Mouse (Mus musculus): ENCODE measurements around the gene Rtkn. TPM values are rescaled to one million over a fixed set of nuclear protein-coding genes. Genes with fewer than 3 reads are reported as not detected.
"Not testable (repeated sequence)": the region's sequence is repeated elsewhere in the genome, so short reads cannot be mapped to it uniquely, and the experiment has no call there.

Rtkn gene
- total and polyA plus RNA-seq, 3 experiments, result 5.4 to 8.3 TPM; not detected in 1

GRCm38 (mm10) chr6:83156259-83156684 lies 21.0 kb downstream of the Rtkn start, which contains the start of the genes Wdr54 and 1700003E16Rik (continued):
- TF ChIP-seq RAD21 (IDR thresholded peaks at IDR 0.05; ENCODE audit: low read depth, low read length), result no peak

GRCm38 (mm10) chr6:83159456-83159855 lies 24.2 kb downstream of the Rtkn start:
- not testable (repeated sequence) for H3K4me1 ChIP-seq (ENCODE audit: control insufficient read depth in 1 of 2, insufficient read depth in 2 of 2, low read length in 2 of 2); H3K27ac ChIP-seq (ENCODE audit: control insufficient read depth, low read depth, low read length); H3K79me2 ChIP-seq (ENCODE audit: control insufficient read depth, insufficient read depth, low read length, poor library complexity); H3K27me3 ChIP-seq (ENCODE audit: control insufficient read depth in 1 of 2, insufficient read depth in 2 of 2, low read length in 2 of 2); H3K9me3 ChIP-seq (replicated peaks; ENCODE audit: insufficient read depth, low read length); H3K9ac ChIP-seq (ENCODE audit: control insufficient read depth, low read depth, low read length, poor library complexity, severe bottlenecking); H3K36me3 ChIP-seq (ENCODE audit: control insufficient read depth in 1 of 2, insufficient read depth in 2 of 2, low read length in 2 of 2); H3K4me3 ChIP-seq (ENCODE audit: control insufficient read depth in 1 of 2, insufficient read depth in 1 of 2, low read depth in 2 of 2, low read length in 2 of 2)
- peak; percentile 80 for DNase-seq (ENCODE audit: low read depth, low spot score)
- TF ChIP-seq RAD21 (IDR thresholded peaks at IDR 0.05; ENCODE audit: low read depth, low read length) (peak; percentile 65), ZC3H11A (IDR thresholded peaks at IDR 0.05; ENCODE audit: low read depth, low read length) (peak; percentile 67), ZNF384 (IDR thresholded peaks at IDR 0.05; ENCODE audit: low read depth, low read length) (peak; percentile 12; the same call in 1 of the 2 replicates), SMC3 (IDR thresholded peaks at IDR 0.05; ENCODE audit: low read depth, low read length) (peak; percentile 79), CTCF (IDR thresholded peaks at IDR 0.05 in 2 of 3, conservative IDR thresholded peaks at IDR 0.05 in 1 of 3; ENCODE audit: control insufficient read depth in 1 of 3, insufficient read depth in 1 of 3, low read depth in 2 of 3, low read length in 3 of 3, poor library complexity in 1 of 3, severe bottlenecking in 1 of 3) (peak; percentile 26 to 68 (median 31); a peak in 4 of 6 replicates), JUND (IDR thresholded peaks at IDR 0.05; ENCODE audit: low read depth, low read length) (peak; percentile 96), SIN3A (IDR thresholded peaks at IDR 0.05; ENCODE audit: low read length) (peak; percentile 42; the same call in 1 of the 2 replicates)

GRCm38 (mm10) chr6:83161442-83161841 lies 26.2 kb downstream of the Rtkn start:
- no peak overlapping the region for H3K27ac ChIP-seq (ENCODE audit: control insufficient read depth, low read depth, low read length)
- H3K4me1 ChIP-seq (ENCODE audit: control insufficient read depth in 1 of 2, insufficient read depth in 2 of 2, low read length in 2 of 2), result peaks cover 2 to 6% of the 10 kb centered on the region in 2 experiments; a peak in 3 of 4 replicates
- no peaks in the 10 kb centered on the region for H3K27me3 ChIP-seq (ENCODE audit: control insufficient read depth in 1 of 2, insufficient read depth in 2 of 2, low read length in 2 of 2)
- peaks cover 0 to 4% of the 10 kb centered on the region in 2 experiments; a peak in 2 of 4 replicates for H3K36me3 ChIP-seq (ENCODE audit: control insufficient read depth in 1 of 2, insufficient read depth in 2 of 2, low read length in 2 of 2)
- H3K79me2 ChIP-seq (ENCODE audit: control insufficient read depth, insufficient read depth, low read length, poor library complexity), result peaks cover 8% of the 10 kb centered on the region
- DNase-seq (ENCODE audit: low read depth, low spot score), result no peak
- no peak overlapping the region for H3K4me3 ChIP-seq (ENCODE audit: control insufficient read depth in 1 of 2, insufficient read depth in 1 of 2, low read depth in 2 of 2, low read length in 2 of 2)
- no peaks in the 10 kb centered on the region for H3K9me3 ChIP-seq (replicated peaks; ENCODE audit: insufficient read depth, low read length)
- no peak overlapping the region for H3K9ac ChIP-seq (ENCODE audit: control insufficient read depth, low read depth, low read length, poor library complexity, severe bottlenecking)
- TF ChIP-seq ZNF384 (IDR thresholded peaks at IDR 0.05; ENCODE audit: low read depth, low read length) (no peak), POLR2AphosphoS5 (IDR thresholded peaks at IDR 0.05; ENCODE audit: borderline replicate concordance, low read depth, low read length) (no peak), USF1 (IDR thresholded peaks at IDR 0.05; ENCODE audit: low read depth, low read length) (no peak), BHLHE40 (IDR thresholded peaks at IDR 0.05; ENCODE audit: borderline replicate concordance, low read depth, low read length) (no peak), MAFK (IDR thresholded peaks at IDR 0.05; ENCODE audit: borderline replicate concordance, low read depth, low read length) (no peak), GATA1 (IDR thresholded peaks at IDR 0.05; ENCODE audit: low read depth, low read length) (no peak), USF2 (IDR thresholded peaks at IDR 0.05; ENCODE audit: borderline replicate concordance in 1 of 2, insufficient read depth in 1 of 2, low read depth in 1 of 2, low read length in 2 of 2) (no peak)

Data from MEL (cell line).